Mouse (Mus musculus) testis, adult 2 months (tissue): ENCODE measurements around the gene Sergef. TPM values are rescaled to one million over a fixed set of nuclear protein-coding genes. Genes with fewer than 3 reads are reported as not detected.
A peak's percentile ranks its signal among the peaks of the same experiment; 100 is the strongest.

ENCODE experiments used
- H3K27ac ChIP-seq: fragments of 200-500 bp; 2 replicates; pipeline ENCODE4 v1.5.1; 2012; ENCODE audit warnings: low read depth, low read length; ENCODE audit not compliant: control insufficient read depth, insufficient read depth
- H3K27me3 ChIP-seq: fragments of 200-500 bp; 2 replicates; pipeline ENCODE4 v1.6.1; 2012; ENCODE audit warnings: mild to moderate bottlenecking, low read length, moderate library complexity; ENCODE audit not compliant: control insufficient read depth, insufficient read depth
- H3K36me3 ChIP-seq: fragments of 200-500 bp; 2 replicates; pipeline ENCODE4 v1.6.1; 2012; ENCODE audit warnings: mild to moderate bottlenecking, low read length; ENCODE audit not compliant: control insufficient read depth, insufficient read depth
- H3K4me1 ChIP-seq: fragments of 200-500 bp; 2 replicates; pipeline ENCODE4 v1.6.1; 2012; ENCODE audit warnings: low read length; ENCODE audit not compliant: control insufficient read depth, insufficient read depth
- H3K4me3 ChIP-seq: fragments of 200-500 bp; 2 replicates; pipeline ENCODE4 v1.5.1; 2012; ENCODE audit warnings: low read depth, mild to moderate bottlenecking, low read length, moderate library complexity, mixed read lengths; ENCODE audit not compliant: control insufficient read depth
- CTCF ChIP-seq: fragments of 200-500 bp; IDR thresholded peaks from 2 replicates; pipeline ENCODE4 v1.5.1; 2012; ENCODE audit warnings: low read depth, mild to moderate bottlenecking, inconsistent platforms, low read length, moderate library complexity; ENCODE audit not compliant: control insufficient read depth, insufficient read depth, insufficient replicate concordance
- POLR2A ChIP-seq: fragments of 200-500 bp; IDR thresholded peaks from 2 replicates; pipeline ENCODE4 v1.6.1; 2012; ENCODE audit warnings: low read depth, mild to moderate bottlenecking, inconsistent platforms, low read length, moderate library complexity; ENCODE audit not compliant: control insufficient read depth
- polyA plus RNA-seq: library from polyadenylated mRNA; depleted of rRNA; stranded (reverse); fragments of >200 nt; gene quantifications from 2 replicates; pipeline ENCODE4 v1.2.3, GENCODE M21; 2012

Sergef gene
- polyA plus RNA-seq, 1 experiment = 7.7 TPM

GRCm38 (mm10) chr7:46540616-46541015 is 99.0 kb downstream of the Sergef start:
- no peak overlapping the region for H3K27ac ChIP-seq
- H3K4me1 ChIP-seq = peaks cover 2% of the 10 kb centered on the region; the same call in 1 of the 2 replicates
- no peaks in the 10 kb centered on the region for H3K36me3 ChIP-seq
- no peaks in the 10 kb centered on the region for H3K27me3 ChIP-seq
- TF ChIP-seq CTCF (no peak), POLR2A (no peak)
- no peak overlapping the region for H3K4me3 ChIP-seq

- no peak overlapping the region for H3K4me3 ChIP-seq
- no peaks in the 10 kb centered on the region for H3K27me3 ChIP-seq
- H3K27ac ChIP-seq = no peak overlapping the region
- peaks cover 2% of the 10 kb centered on the region; the same call in 1 of the 2 replicates for H3K4me1 ChIP-seq
- no peaks in the 10 kb centered on the region for H3K36me3 ChIP-seq
- no peak for TF ChIP-seq POLR2A
- TF ChIP-seq CTCF = no peak
These were observed 103.0 kb downstream of the Sergef start for GRCm38 (mm10) chr7:46536456-46537097.

DNA sequence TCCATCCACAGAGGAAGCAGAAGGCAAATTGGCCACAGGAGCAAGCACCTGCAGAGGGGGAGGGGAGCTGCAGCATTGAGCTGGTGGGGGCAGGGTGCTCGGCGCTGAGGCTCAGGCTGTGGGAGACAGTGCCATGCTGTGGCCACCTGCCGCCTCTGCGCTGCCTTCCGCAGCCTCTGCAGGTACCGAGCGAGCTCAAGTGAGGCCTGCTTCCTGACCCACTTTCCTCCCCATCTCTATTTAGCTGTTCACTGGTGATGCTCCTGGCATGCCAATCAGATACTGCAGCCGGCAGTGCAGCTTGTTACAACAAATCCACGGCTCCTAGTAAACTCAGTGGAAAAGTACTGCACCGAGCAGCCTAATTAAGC is 104.2 kb downstream of the Sergef start:
- Histone ChIP-seq H3K36me3 (no peaks in the 10 kb centered on the region), H3K4me1 (peaks cover 2% of the 10 kb centered on the region; the same call in 1 of the 2 replicates), H3K27ac (no peak overlapping the region), H3K27me3 (no peaks in the 10 kb centered on the region), H3K4me3 (no peak overlapping the region)
- peak; percentile 43; the same call in 1 of the 2 replicates for TF ChIP-seq CTCF
- TF ChIP-seq POLR2A = no peak

DNA sequence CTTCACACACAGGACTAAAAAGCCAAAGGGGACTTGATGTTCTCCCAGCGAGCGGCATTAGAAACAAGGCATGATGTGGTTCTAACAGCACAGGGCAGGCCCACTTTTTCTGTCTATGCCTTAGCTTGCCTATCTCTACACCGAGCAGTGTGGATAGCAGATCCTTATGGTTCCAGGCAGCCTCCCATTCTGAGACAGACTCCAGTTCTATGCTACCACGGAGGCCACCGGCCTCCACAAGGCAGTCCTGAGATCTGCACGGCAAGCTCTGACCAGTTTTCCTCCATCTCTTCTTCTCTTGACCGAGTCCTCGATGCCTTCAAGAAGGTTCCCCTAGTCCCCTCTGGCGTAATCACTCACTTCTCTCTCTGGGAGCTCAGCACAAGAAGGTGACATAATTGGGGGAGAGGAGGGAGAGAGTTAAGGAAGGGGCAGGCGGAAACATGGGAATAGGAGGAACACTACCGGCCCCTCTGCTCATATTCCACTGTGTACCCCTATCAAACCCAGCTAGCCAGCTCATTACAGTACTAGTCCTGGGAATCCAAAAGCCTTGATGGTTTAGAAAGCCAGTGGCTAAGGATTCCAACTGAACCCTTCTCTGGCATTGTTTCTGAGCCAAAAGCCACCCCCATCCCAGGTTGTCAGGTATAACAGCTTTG is 104.7 kb downstream of the Sergef start:
- Histone ChIP-seq H3K27me3 (no peaks in the 10 kb centered on the region), H3K36me3 (no peaks in the 10 kb centered on the region), H3K4me1 (peaks cover 2% of the 10 kb centered on the region; the same call in 1 of the 2 replicates), H3K27ac (no peak overlapping the region), H3K4me3 (no peak overlapping the region)
- TF ChIP-seq POLR2A (no peak), CTCF (no peak)

GRCm38 (mm10) chr7:46533518-46533917 is 106.1 kb downstream of the Sergef start:
- H3K36me3 ChIP-seq = no peaks in the 10 kb centered on the region
- no peak overlapping the region for H3K27ac ChIP-seq
- TF ChIP-seq CTCF = no peak
- no peak for TF ChIP-seq POLR2A
- peaks cover 2% of the 10 kb centered on the region; the same call in 1 of the 2 replicates for H3K4me1 ChIP-seq
- H3K27me3 ChIP-seq = no peaks in the 10 kb centered on the region
- H3K4me3 ChIP-seq = no peak overlapping the region

GRCm38 (mm10) chr7:46531345-46531744 is 108.3 kb downstream of the Sergef start:
- Histone ChIP-seq H3K36me3 (no peaks in the 10 kb centered on the region), H3K4me1 (peaks cover 2% of the 10 kb centered on the region; the same call in 1 of the 2 replicates), H3K27me3 (no peaks in the 10 kb centered on the region), H3K4me3 (no peak overlapping the region), H3K27ac (no peak overlapping the region)
- no peak for TF ChIP-seq POLR2A
- TF ChIP-seq CTCF = no peak

- H3K4me1 ChIP-seq = no peaks in the 10 kb centered on the region
- no peak overlapping the region for H3K27ac ChIP-seq
- H3K27me3 ChIP-seq = no peaks in the 10 kb centered on the region
- H3K36me3 ChIP-seq = no peaks in the 10 kb centered on the region
- TF ChIP-seq CTCF (no peak), POLR2A (no peak)
- H3K4me3 ChIP-seq = no peak overlapping the region
These were observed 109.7 kb downstream of the Sergef start for GRCm38 (mm10) chr7:46529930-46530329.

GRCm38 (mm10) chr7:46529259-46529658 is 110.3 kb downstream of the Sergef start:
- TF ChIP-seq CTCF (no peak), POLR2A (no peak)
- Histone ChIP-seq H3K36me3 (no peaks in the 10 kb centered on the region), H3K4me1 (no peaks in the 10 kb centered on the region), H3K4me3 (no peak overlapping the region), H3K27ac (no peak overlapping the region), H3K27me3 (no peaks in the 10 kb centered on the region)
